Mouse (Mus musculus) ovary, postnatal 36 days (tissue): ENCODE measurements around the gene Xpo1.
"Not testable (repeated sequence)": the region's sequence is repeated elsewhere in the genome, so short reads cannot be mapped to it uniquely, and the experiment has no call there.

Experiments used
- DNase-seq: peaks from one replicate; pipeline ENCODE4 v3.0.0; 2022; ENCODE audit warnings: low spot score, mixed read lengths

Gene Xpo1

GRCm38 (mm10) chr11:23255427-23256193, at the start of gene Xpo1:
TSS of gene Xpo1 (plus strand) at chr11:23256041.
- DNase-seq = peak; percentile 100

- DNase-seq = no peak
These were observed 46.1 kb upstream of the Xpo1 start for GRCm38 (mm10) chr11:23209717-23210116.

- peak; percentile 38 for DNase-seq
These were observed 45.0 kb upstream of the Xpo1 start for GRCm38 (mm10) chr11:23210590-23211510.

- peak; percentile 8 for DNase-seq
These were observed 38.4 kb upstream of the Xpo1 start for GRCm38 (mm10) chr11:23217430-23217829.

- no peak for DNase-seq
These were observed 19.8 kb upstream of the Xpo1 start for GRCm38 (mm10) chr11:23236015-23236414.

- no peak for DNase-seq
These were observed 1.9 kb upstream of the Xpo1 start for GRCm38 (mm10) chr11:23253931-23254330.

GRCm38 (mm10) chr11:23254548-23254947, 1.3 kb upstream of the Xpo1 start:
- no peak for DNase-seq

- no peak for DNase-seq
These were observed 801 bp upstream of the Xpo1 start for GRCm38 (mm10) chr11:23255053-23255426.

GRCm38 (mm10) chr11:23256194-23256802, 457 bp downstream of the Xpo1 start:
- DNase-seq = no peak

- DNase-seq = peak; percentile 58
These were observed 1.2 kb downstream of the Xpo1 start for GRCm38 (mm10) chr11:23256803-23257704.

GRCm38 (mm10) chr11:23259073-23259472, 3.2 kb downstream of the Xpo1 start:
- DNase-seq = no peak

- DNase-seq = no peak
These were observed 3.6 kb downstream of the Xpo1 start for GRCm38 (mm10) chr11:23259481-23259880.

- no peak for DNase-seq
These were observed 4.3 kb downstream of the Xpo1 start for GRCm38 (mm10) chr11:23260186-23260585.

- no peak for DNase-seq
These were observed 5.6 kb downstream of the Xpo1 start for GRCm38 (mm10) chr11:23261490-23261889.

GRCm38 (mm10) chr11:23264949-23265348, 9.1 kb downstream of the Xpo1 start:
- no peak for DNase-seq

GRCm38 (mm10) chr11:23271770-23272724, 16.2 kb downstream of the Xpo1 start:
- DNase-seq = no peak

GRCm38 (mm10) chr11:23275780-23276179, 19.9 kb downstream of the Xpo1 start:
- no peak for DNase-seq

- no peak for DNase-seq
These were observed 28.6 kb downstream of the Xpo1 start for GRCm38 (mm10) chr11:23284469-23284868.

GRCm38 (mm10) chr11:23288866-23289265, 33.0 kb downstream of the Xpo1 start:
- DNase-seq = not testable (repeated sequence)

- no peak for DNase-seq
These were observed 41.5 kb downstream of the Xpo1 start for GRCm38 (mm10) chr11:23297379-23297778.
